Mouse (Mus musculus) forebrain, embryonic 15.5 days (tissue): ENCODE data around the gene Gm19345. TPM values are rescaled to one million over a fixed set of nuclear protein-coding genes. Genes with fewer than 3 reads are reported as not detected.
A peak's percentile ranks its signal among the peaks of the same experiment; 100 is the strongest.

Source experiments
- ATAC-seq: fragments of 200-750 bp; cut with Nextera tagmentation; replicated peaks from 2 replicates; pipeline ENCODE4 v1.8.0; 2017; ENCODE audit warnings: mild to moderate bottlenecking, moderate TSS enrichment, moderate library complexity
- H3K27ac ChIP-seq: fragments of 300-500 bp; sonication (generic); replicated peaks from 2 replicates; pipeline ENCODE4 v1.5.1; 2015; ENCODE audit warnings: mild to moderate bottlenecking, inconsistent platforms
- H3K27me3 ChIP-seq: fragments of 300-500 bp; sonication (generic); 2 replicates; pipeline ENCODE4 v1.6.1; 2015; ENCODE audit warnings: inconsistent platforms
- H3K36me3 ChIP-seq: fragments of 300-500 bp; sonication (generic); 2 replicates; pipeline ENCODE4 v1.6.1; 2015; ENCODE audit warnings: mild to moderate bottlenecking, inconsistent platforms
- H3K4me1 ChIP-seq: fragments of 300-500 bp; sonication (generic); 2 replicates; pipeline ENCODE4 v1.6.1; 2015; ENCODE audit warnings: inconsistent platforms
- H3K4me2 ChIP-seq: fragments of 300-500 bp; sonication (generic); replicated peaks from 2 replicates; pipeline ENCODE4 v1.6.1; 2015; ENCODE audit warnings: mild to moderate bottlenecking, inconsistent platforms
- H3K4me3 ChIP-seq: fragments of 300-500 bp; sonication (generic); 2 replicates; pipeline ENCODE4 v1.5.1; 2015; ENCODE audit warnings: mild to moderate bottlenecking, inconsistent platforms
- H3K9ac ChIP-seq: fragments of 300-500 bp; sonication (generic); replicated peaks from 2 replicates; pipeline ENCODE4 v1.6.1; 2015; ENCODE audit warnings: mild to moderate bottlenecking, inconsistent platforms
- H3K9me3 ChIP-seq: fragments of 300-500 bp; sonication (generic); 2 replicates; pipeline ENCODE4 v1.6.1; 2016; ENCODE audit warnings: inconsistent platforms
- WGBS: fragments of 180-500 bp; shearing (Covaris S2); methylation state at CpG from one replicate; pipeline ENCODE4 v1.1.7; 2015; ENCODE audit warnings: mixed read lengths; 5-methylcytosine and 5-hydroxymethylcytosine counted together
- polyA plus RNA-seq: library from polyadenylated mRNA; unstranded; fragments of >200 nt; fragmentation: Nextera tagmentation; extraction: Ambion mirVana; gene quantifications from 2 replicates; pipeline ENCODE4 v1.2.1, GENCODE M21; 2015

Gm19345 gene
- polyA plus RNA-seq, 1 experiment from 2014 or later = 8.4 TPM

GRCm38 (mm10) chr7:19859740-19860139, 7.9 kb downstream of the Gm19345 start:
- Histone ChIP-seq H3K27ac (no peak overlapping the region), H3K9ac (no peak overlapping the region), H3K4me2 (no peak overlapping the region), H3K4me3 (no peak overlapping the region), H3K36me3 (no peaks in the 10 kb centered on the region), H3K4me1 (no peaks in the 10 kb centered on the region), H3K9me3 (no peaks in the 10 kb centered on the region), H3K27me3 (no peaks in the 10 kb centered on the region)
- ATAC-seq = no peak
- WGBS = 73% methylated on average over 10 of the region's 10 CpGs

- H3K4me3 ChIP-seq = no peak within 1 kb of the TSS
- no peaks in the 10 kb centered on the region for H3K4me1 ChIP-seq
- no peaks in the 10 kb centered on the region for H3K36me3 ChIP-seq
- H3K9ac ChIP-seq = no peak within 1 kb of the TSS
- no peak for ATAC-seq
- H3K27ac ChIP-seq = no peak within 1 kb of the TSS
- no peaks in the 10 kb centered on the region for H3K27me3 ChIP-seq
- H3K4me2 ChIP-seq = no peak within 1 kb of the TSS
- WGBS = 82% methylated on average over 9 of the region's 9 CpGs
- no peaks in the 10 kb centered on the region for H3K9me3 ChIP-seq
Measured at GRCm38 (mm10) chr7:19861199-19861598, 9.4 kb downstream of the Gm19345 start, which contains the start of gene Ceacam16. Gene Ceacam16, minus strand, starts transcription at chr7:19861299.

DNA sequence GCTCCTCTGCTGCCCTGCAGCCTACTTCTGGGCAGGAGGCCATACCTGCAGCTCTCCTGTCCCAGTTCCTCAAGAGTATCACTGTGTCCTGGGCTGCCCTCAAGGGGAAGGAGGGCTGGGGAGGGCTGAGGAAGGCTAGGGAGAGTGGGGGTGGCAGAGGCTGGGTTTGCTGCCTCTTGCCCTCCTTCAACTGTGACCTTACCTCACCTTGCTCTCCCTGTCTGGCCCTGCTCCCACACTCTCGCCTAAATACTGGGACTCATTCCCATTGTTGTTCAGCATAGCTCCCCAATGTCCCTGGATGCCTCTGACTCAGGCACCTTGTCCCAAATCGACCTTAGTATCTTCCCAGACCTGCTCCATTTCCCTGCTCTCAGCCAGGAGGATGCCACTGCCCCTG, 12.4 kb downstream of the Gm19345 start:
- Histone ChIP-seq H3K36me3 (no peaks in the 10 kb centered on the region), H3K27me3 (no peaks in the 10 kb centered on the region), H3K4me2 (no peak overlapping the region), H3K9me3 (no peaks in the 10 kb centered on the region), H3K4me1 (no peaks in the 10 kb centered on the region), H3K4me3 (no peak overlapping the region), H3K27ac (no peak overlapping the region), H3K9ac (no peak overlapping the region)
- ATAC-seq = no peak
- WGBS = 19% methylated on average over 2 of the region's 2 CpGs

- Histone ChIP-seq H3K4me2 (no peak overlapping the region), H3K27me3 (no peaks in the 10 kb centered on the region), H3K9ac (no peak overlapping the region), H3K4me3 (no peak overlapping the region), H3K27ac (no peak overlapping the region), H3K9me3 (no peaks in the 10 kb centered on the region), H3K36me3 (no peaks in the 10 kb centered on the region), H3K4me1 (no peaks in the 10 kb centered on the region)
- 84% methylated on average over 8 of the region's 8 CpGs for WGBS
- no peak for ATAC-seq
Measured at GRCm38 (mm10) chr7:19865246-19866036, 13.6 kb downstream of the Gm19345 start.

- H3K9me3 ChIP-seq = no peaks in the 10 kb centered on the region
- no peaks in the 10 kb centered on the region for H3K27me3 ChIP-seq
- ATAC-seq = no peak
- H3K4me1 ChIP-seq = no peaks in the 10 kb centered on the region
- no peak overlapping the region for H3K9ac ChIP-seq
- 94% methylated on average over 6 of the region's 6 CpGs for WGBS
- H3K36me3 ChIP-seq = no peaks in the 10 kb centered on the region
- H3K27ac ChIP-seq = no peak overlapping the region
- no peak overlapping the region for H3K4me2 ChIP-seq
- H3K4me3 ChIP-seq = no peak overlapping the region
Measured at GRCm38 (mm10) chr7:19866490-19866889, 14.7 kb downstream of the Gm19345 start.

DNA sequence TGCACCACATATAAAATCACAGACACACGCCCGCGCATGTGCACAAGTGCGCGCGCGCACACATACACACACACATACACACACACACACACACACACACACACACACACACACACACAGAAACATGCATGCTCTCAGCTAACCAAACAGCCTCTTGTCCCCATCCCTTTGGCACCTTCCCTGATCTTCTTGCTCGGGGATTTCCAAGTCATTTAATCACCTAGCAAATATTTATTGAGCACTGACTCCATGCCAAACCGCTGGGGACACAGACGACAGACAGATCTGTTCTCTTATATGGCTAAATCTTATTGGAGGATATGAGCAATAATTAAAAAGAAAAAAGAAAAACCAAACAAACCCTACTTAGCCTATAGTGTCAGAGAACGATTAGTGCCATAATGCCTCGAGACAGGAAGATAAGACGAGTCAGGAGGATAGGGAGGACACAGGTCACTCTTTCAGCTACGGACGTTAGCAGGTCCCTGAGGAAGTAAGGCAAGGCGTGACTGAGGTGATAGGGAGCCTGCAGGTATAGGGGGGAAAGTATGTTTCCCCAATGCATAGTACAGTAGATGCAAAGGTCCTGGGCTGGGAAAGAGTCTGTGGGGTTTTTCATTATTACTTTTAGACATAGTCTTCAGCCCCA, 16.1 kb downstream of the Gm19345 start:
- no peaks in the 10 kb centered on the region for H3K4me1 ChIP-seq
- no peak overlapping the region for H3K27ac ChIP-seq
- no peak for ATAC-seq
- H3K9me3 ChIP-seq = no peaks in the 10 kb centered on the region
- H3K4me2 ChIP-seq = no peak overlapping the region
- H3K27me3 ChIP-seq = no peaks in the 10 kb centered on the region
- no peak overlapping the region for H3K4me3 ChIP-seq
- WGBS = 91% methylated on average over 16 of the region's 16 CpGs
- no peak overlapping the region for H3K9ac ChIP-seq
- no peaks in the 10 kb centered on the region for H3K36me3 ChIP-seq

DNA sequence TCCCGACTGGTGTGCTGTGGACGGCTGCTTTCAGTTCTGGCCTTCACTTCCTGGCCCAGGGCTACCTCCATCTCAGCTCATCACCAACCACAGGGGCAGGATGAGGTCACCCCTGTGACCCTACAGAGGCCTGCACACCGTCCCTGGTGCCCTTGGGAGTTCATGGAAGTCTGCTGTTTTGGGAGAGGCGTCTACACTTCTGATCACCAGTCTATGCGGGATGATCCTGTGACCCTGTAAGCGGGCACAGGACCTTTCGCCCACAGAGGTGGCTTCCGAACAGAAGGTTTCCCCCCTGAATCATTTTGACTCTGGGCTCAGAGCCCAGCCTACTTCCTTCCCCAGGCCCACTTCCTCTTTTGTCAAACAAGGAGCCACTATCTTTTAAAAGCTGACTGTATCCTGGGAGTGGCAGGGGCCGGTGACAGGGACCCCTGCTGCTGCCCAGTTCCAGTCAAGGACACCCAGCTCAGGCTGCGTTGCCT, 19.4 kb downstream of the Gm19345 start:
- no peak for ATAC-seq
- no peak overlapping the region for H3K9ac ChIP-seq
- H3K4me2 ChIP-seq = no peak overlapping the region
- H3K4me1 ChIP-seq = no peaks in the 10 kb centered on the region
- no peaks in the 10 kb centered on the region for H3K36me3 ChIP-seq
- H3K27me3 ChIP-seq = no peaks in the 10 kb centered on the region
- no peak overlapping the region for H3K27ac ChIP-seq
- no peak overlapping the region for H3K4me3 ChIP-seq
- 74% methylated on average over 10 of the region's 10 CpGs for WGBS
- no peaks in the 10 kb centered on the region for H3K9me3 ChIP-seq

DNA sequence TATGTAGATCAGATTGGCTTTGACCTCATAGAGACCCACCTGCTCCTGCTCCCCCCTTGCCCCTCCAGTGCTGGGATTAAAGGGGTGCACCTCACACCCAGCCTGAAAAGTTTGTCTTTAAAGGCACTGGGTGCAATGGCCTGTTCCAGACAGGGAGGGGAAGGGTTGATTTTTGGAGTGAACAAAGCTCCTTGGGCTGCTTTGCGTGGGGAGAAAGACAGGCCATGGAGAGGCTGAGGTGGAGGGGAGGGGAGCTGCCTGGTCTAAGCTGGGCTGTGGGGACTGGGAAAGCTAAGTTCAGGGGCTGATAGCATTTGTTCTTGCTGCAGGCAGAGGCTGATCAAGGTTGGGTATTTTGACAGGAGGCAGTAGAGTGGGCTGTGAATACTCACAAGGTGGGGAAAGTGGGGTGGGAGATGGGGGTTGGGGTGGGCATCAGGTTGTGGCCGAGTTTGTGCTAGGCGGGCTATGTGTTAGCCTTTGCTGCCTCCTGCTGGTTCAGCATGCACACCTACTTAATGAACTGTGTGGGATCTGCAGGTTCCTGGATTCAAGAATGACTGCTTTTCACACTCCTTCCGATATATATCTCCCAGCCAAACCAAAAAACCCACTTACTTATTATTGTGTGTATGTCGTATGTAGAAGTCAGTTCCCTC, 20.3 kb downstream of the Gm19345 start:
- no peak for ATAC-seq
- 46% methylated on average over 5 of the region's 5 CpGs for WGBS
- Histone ChIP-seq H3K9me3 (no peaks in the 10 kb centered on the region), H3K36me3 (no peaks in the 10 kb centered on the region), H3K27ac (no peak overlapping the region), H3K4me3 (no peak overlapping the region), H3K4me1 (no peaks in the 10 kb centered on the region), H3K4me2 (no peak overlapping the region), H3K9ac (no peak overlapping the region), H3K27me3 (no peaks in the 10 kb centered on the region)

- Histone ChIP-seq H3K9me3 (no peaks in the 10 kb centered on the region), H3K27me3 (no peaks in the 10 kb centered on the region), H3K4me1 (no peaks in the 10 kb centered on the region), H3K36me3 (no peaks in the 10 kb centered on the region), H3K9ac (no peak overlapping the region), H3K27ac (no peak overlapping the region), H3K4me2 (no peak overlapping the region), H3K4me3 (no peak overlapping the region)
- 54% methylated on average over 13 of the region's 13 CpGs for WGBS
- ATAC-seq = peak; percentile 39; the same call in 1 of the 2 replicates
Measured at GRCm38 (mm10) chr7:19875948-19876682, 24.3 kb downstream of the Gm19345 start.

- WGBS = 62% methylated on average over 14 of the region's 14 CpGs
Measured at GRCm38 (mm10) chr7:19876781-19877425, 25.1 kb downstream of the Gm19345 start.

GRCm38 (mm10) chr7:19880754-19881153, 29.0 kb downstream of the Gm19345 start:
- Histone ChIP-seq H3K36me3 (no peaks in the 10 kb centered on the region), H3K27me3 (no peaks in the 10 kb centered on the region), H3K9me3 (no peaks in the 10 kb centered on the region), H3K4me2 (no peak overlapping the region), H3K4me3 (no peak overlapping the region), H3K4me1 (no peaks in the 10 kb centered on the region), H3K27ac (no peak overlapping the region), H3K9ac (no peak overlapping the region)
- ATAC-seq = no peak
- WGBS = 82% methylated on average over 8 of the region's 8 CpGs

More at GRCm38 (mm10) chr7:19876781-19877425, 25.1 kb downstream of the Gm19345 start:
- H3K4me3 ChIP-seq = no peak overlapping the region
- no peaks in the 10 kb centered on the region for H3K4me1 ChIP-seq
- H3K9me3 ChIP-seq = no peaks in the 10 kb centered on the region
- H3K36me3 ChIP-seq = no peaks in the 10 kb centered on the region
- H3K9ac ChIP-seq = no peak overlapping the region
- peak; percentile 42 for ATAC-seq
- H3K4me2 ChIP-seq = no peak overlapping the region
- H3K27ac ChIP-seq = no peak overlapping the region
- H3K27me3 ChIP-seq = no peaks in the 10 kb centered on the region
